Mouse (Mus musculus) cerebellum, adult 9-11 months (tissue): ENCODE data around the gene Slc7a7.
A peak's percentile ranks its signal among the peaks of the same experiment; 100 is the strongest.

Experiments
- DNase-seq: peaks from one replicate; pipeline ENCODE4 v3.0.0; 2022

Gene Slc7a7

GRCm38 (mm10) chr14:54432078-54432836 lies 14.7 kb upstream of the Slc7a7 start:
- DNase-seq, result no peak

DNA sequence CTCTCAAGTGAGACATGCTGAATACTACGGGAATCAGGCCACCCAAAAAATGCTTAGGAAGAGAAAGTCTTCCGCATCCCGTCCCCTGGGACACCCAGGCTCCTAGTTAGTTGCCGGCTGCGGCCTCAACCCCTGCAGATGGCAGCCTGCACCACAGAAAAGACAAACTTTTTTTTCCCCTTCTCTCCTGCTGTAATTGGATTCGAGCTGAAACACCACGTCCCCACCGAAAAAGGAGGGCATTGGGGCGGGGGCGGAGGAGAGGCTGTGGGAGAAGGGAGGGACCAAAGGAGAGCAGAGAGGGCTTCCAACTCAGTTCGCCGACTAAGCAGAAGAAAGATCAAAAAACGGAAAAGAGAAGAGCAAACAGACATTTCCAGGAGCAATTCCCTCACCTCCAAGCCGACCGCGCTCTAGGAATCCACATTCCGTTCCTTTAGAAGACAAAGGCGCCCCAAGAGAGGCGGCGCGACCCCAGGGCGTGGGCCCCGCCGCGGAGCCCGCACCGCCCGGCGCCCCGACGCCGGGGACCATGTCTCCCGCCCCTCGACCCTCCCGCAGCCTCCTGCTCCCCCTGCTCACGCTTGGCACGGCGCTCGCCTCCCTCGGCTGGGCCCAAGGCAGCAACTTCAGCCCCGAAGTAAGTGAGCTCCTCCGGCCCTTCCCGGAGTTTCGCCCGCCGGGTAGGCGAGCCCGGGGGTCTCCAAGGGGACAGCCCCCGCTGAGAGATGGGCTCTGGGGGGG lies 13.9 kb upstream of the Slc7a7 start, which contains the start of gene Mmp14:
TSS of gene Mmp14 (plus strand) at position 279 of the 744 bp plus-strand sequence.
- DNase-seq, result peak; percentile 36

- no peak for DNase-seq
Measured at GRCm38 (mm10) chr14:54430406-54431145, 13.0 kb upstream of the Slc7a7 start.

DNA sequence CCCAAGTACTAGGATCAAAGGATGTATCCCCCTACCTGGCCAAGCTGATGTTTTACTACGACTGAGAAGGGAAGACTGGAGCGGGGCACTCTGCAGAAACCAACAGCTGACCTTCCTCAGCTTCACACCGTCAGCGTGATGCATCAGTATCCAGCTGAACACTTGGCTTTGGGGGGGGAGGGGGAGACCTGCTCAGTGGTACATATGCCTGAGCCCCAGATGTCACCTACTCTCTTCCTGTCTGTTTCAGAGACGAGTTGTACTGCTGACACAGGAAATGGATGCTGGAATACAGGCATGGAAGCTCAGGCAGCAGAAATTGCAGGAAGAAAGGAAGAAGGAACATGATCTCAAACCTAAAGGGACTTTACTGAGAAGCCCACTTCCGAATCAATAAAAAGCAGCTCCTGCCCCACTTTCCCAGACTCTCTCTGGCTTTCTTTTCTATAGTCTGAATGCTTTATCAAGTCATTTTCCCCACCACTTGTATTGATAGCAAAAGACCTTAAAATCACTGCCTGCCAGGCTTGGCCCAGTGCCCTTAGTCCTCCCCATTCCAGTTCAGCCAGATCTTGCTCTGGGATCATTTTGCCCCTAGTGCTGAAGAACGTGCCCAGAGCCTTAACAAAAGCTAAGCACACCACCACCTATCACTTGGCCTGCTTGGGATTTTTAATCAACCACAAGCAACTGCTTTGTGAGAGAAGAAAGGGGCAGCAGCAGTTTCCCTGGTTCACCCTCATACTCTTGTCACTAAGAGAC lies 11.9 kb upstream of the Slc7a7 start:
- no peak for DNase-seq

DNA sequence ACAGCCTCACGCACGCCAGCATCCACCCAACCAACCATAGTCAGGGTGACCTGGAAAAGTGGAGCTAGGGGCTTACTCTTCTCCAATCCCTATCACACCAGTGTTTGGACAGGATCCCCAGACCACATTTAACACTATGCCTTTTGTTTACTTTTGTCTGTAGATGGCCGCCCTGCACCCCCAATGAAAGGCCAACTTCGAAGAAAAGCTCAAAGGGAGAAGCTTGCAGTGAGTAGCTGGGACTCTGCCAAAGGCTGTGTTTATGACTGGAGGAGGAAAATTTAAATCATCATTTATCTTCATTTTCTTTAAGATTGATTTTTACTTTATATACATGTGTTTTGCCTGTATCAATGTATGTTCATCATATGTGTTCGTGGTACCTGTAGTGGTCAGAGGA lies 10.8 kb upstream of the Slc7a7 start:
- DNase-seq, result no peak

DNA sequence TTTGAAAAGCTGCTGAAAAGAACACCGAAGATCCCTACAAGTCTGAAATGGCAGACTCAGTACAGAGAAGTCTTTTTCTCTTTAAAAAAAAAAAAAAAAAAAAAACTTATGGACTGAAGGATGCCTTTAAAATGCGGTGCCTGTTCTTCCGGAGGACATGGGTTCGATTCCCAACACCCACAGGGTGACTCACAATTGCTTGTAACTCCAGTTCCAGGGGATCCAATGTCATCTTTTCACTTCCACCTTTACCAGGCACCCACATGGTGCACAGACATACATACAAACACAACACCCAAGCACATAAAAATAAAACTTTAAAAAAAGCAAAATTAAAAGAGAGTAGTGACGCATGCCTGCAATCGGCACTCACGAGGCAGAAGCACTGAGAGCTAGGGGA lies 10.1 kb upstream of the Slc7a7 start:
- no peak for DNase-seq

GRCm38 (mm10) chr14:54426689-54427398 lies 9.3 kb upstream of the Slc7a7 start, which contains the start of gene Mrpl52:
TSS of gene Mrpl52 (plus strand) at chr14:54426909.
- peak; percentile 90 for DNase-seq

DNA sequence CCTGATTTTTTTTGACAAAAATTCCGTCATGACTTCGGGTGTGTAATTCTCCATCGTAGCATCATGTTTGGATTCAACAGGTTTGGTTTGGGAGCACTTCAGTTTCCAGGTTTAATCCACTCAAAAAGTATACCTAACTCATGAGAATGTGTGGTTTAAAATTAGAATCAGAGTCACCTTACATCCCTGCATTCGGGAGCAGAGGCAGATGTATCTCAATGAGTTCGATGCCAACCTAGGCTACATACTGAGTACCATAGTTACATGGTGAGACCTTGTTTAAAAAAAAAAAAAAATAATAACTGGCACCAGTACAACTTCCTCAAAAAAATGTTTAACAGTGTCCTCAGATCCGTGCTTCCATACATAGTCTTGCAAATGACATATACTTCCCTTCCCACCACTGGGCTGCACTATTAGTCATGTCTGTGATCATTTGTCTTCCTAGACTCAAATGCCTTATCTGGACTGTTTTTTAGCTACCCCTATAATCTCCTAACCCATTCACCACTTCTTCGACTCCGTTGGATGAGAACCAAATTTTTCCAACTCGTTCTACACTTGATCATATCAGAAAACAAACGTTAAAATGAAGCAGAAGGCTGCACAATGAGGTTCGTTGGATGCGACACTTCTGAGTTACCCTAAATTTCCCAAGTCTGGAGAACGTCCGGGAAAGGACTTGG lies 8.6 kb upstream of the Slc7a7 start:
- no peak for DNase-seq

DNA sequence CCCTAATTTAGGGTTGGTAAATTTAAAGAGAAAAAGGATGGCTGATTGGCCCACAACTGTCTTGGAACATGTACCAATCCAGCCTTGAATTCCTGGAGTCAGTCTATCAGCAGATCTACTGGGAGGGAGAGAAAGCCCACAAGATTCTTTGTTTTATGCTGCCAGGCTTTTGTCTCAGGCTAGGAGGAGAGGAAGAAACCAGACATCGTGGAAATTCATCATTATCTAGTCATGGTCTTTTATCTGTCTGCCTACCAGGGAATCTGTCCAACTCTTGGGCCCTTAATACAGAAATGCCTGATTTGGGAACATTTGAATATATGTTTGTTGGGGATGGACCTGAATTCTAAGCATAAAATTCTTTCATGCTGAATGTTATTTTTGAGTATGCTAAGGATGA lies 8.0 kb upstream of the Slc7a7 start:
- no peak for DNase-seq

DNA sequence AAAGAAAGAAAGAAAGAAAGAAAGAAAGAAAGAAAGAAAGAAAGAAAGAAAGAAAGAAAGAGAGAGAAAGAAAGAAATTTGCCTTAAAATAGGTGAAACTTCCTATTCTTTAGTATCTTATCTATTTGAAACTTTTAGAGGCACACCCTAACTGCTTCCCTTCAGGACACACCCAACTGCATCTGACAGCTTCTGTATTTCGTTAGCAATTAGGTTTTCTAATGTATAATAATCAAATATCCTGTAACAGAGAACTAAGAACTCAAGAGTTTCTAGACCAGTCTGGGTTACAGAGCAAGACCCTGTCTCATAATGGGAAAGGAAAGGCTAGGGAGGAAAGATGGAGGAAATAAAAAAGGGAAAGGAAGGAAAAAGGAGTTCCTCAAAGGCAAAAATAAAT lies 7.1 kb upstream of the Slc7a7 start:
- no peak for DNase-seq

DNA sequence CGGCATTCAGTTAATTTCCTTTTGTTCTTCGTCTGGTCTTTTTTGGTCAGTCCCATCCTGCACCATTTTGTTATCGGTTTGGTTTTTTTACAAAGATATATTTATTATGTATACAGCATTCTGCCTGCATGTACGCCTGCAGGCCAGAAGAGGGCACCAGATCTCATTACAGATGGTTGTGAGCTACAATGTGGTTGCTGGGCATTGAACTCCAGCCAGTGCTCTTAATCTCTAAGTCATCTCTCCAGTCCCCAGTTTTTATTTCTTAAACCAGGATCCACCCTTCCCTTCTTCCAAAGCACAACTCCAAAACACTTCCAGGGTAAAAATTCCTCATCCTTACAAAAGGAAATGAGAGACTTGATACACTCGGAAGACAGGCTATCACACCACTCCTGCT lies 5.8 kb upstream of the Slc7a7 start:
- DNase-seq, result no peak

GRCm38 (mm10) chr14:54421014-54421413 lies 3.4 kb upstream of the Slc7a7 start:
- DNase-seq, result no peak

DNA sequence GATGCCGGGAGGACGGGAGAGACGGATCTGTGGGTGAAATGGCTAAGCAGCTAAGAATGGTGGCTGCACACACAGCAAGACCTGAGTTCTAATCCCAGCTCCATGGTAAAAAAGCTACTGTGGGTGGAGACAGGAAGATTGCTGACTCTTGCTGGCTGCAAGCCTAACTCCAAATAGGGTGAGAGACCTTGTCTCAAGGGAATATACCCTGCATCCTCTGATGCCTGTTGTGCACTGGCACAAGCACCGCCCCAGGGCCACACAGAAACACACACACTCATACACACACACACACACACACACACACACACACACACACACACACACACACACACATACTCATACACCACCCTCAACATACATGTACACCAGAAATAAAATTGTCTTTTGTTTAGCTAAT lies 750 bp downstream of the Slc7a7 start:
- DNase-seq, result no peak

GRCm38 (mm10) chr14:54416229-54416775 lies 1.3 kb downstream of the Slc7a7 start:
- DNase-seq, result no peak

DNA sequence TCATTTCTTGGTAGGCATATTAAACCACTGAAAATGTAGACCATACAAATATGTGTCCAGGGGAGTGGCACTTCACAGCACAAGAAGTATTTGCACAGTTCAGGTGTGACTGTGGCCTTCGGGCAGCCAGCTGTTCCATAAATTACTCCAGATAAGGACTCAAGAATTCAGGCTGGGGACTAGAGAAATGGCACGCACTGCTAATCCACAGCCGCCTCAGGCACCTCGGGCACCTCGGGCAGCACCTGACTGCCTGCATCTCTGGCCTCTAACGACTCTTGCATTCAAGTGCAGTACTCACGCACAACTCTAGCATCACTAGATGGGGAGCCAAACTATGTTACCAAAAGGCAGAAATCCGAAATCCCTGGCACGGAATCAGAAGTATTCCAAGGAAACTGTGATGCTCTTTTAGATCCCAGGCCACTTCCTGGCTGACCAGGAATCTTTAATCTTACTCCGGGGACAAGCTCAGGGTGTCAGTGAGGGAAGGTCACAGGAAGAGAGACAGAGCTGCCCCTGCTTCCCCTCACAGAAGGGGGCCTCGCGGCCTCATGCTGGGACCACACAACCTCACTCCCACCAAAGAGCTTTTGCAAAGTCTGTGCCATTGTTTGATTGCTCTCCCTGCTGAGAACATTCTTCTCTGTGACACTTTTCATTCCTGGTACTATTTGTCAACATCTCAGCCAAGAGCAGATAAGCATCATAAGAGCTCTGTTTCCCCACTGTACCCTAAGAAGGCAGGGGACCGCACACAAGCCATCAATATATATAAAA lies 2.1 kb downstream of the Slc7a7 start:
- no peak for DNase-seq

DNA sequence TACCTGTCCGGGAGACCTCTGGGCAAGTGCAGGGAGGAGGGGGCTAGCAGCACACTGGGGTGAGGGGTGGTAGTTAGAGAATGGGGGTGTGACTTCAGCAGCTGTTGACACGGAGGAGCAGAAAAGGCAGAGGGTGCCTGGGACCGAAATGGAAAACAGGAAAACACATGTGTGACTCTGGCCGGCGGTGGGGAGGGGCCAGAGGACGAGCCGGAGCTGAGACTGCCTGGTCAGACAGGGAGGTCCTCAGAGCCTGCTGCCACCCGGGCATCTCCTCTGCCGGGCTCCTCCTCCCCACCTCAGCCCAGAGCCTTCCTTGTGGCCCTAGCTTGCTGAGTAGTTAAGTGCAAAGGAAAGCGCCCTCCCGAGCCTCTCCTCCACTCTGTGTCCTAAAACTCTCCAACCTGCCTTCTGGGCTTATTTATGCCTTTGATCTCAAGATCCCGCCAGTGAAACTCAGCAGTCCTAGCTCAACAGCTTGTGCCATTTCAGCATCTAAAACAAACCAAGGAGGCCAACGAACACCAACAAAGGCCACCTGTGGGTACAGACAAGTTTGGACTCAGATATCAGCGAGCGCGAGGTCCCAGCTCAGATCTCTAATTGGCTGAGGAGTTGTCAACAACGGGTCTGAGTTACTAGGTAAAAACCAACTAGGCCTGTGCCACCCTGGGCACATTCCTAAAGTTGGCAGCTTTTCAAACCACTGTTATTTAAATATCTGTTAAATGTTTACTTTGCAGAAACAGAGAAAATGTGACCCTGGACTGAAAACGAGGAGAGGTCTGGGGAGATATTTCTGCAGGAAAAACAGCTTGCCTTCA lies 3.5 kb downstream of the Slc7a7 start:
- DNase-seq, result no peak

DNA sequence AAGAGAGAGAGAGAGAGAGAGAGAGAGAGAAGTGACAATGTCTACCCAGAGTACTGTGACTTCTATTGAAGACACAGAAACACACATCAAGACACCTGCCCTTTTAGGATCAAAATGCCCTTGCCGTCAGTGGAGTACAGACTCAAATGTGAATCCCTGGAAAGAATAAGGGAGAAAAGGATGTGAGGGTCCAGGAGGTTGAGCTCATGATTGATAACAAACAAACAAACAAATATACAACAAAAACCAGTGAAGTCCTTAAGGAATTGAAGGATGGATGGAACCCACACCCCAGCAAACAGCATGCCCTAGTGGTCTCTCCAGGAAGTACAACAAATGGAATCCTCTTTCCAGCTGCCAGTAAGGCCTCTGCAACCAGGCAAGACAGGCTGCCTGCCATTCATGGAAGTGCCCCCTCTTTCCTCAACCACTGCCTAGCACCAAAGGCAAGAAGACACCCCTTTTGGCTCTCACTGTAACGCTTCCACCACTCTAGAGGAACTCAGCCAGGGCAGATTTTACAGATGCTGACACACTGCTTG lies 4.9 kb downstream of the Slc7a7 start:
- no peak for DNase-seq

- no peak for DNase-seq
Measured at GRCm38 (mm10) chr14:54412000-54412576, 5.5 kb downstream of the Slc7a7 start.
